Mouse (Mus musculus): ENCODE measurements around the gene Hs6st2.

Gene Hs6st2

DNA sequence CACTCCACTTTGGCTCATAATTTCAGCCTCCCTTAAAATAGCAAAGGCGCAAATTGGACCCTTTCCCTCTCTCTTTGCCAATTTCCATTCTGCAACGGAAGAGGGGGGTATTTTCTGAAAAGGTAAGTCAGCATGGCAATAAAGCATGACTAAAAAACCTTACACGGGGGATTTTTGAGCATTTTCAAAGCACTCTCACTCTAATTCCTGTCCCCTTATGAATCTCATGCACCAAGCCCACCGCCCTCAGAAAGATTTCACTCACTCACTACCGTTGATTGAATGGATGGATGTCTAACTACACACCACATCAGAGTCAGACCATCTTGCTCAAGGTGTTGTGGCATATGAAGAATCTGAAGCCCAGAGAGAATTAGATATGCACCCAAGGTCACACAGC is at the start of gene Hs6st2:
TSS of gene Hs6st2 (minus strand) at position 101 of the 400 bp plus-strand sequence.
- no peak for DNase-seq (ENCODE audit: low spot score)

- no peak for DNase-seq (ENCODE audit: low spot score)
Observed at GRCm38 (mm10) chrX:51714086-51714745, 32.6 kb upstream of the Hs6st2 start.

DNA sequence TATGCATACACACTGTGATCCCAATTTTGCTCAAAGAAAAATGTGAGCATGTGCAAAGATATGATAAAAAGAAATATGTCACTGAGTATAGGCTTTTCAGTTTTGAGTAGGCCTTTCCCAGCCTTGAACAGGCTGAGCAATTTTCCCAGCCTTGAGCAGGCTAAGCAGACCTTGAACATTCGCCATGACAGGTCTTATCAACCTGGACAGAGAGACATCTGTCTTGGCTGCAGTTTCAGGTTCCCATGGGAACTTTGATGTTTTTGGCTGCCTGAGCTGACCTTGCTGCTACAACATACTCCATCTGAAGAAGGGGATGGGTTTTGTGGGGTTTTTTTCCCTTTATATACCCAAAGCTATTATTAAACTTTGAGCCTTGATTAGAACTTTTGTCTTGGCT is 31.3 kb upstream of the Hs6st2 start:
- DNase-seq (ENCODE audit: low spot score) = no peak

DNA sequence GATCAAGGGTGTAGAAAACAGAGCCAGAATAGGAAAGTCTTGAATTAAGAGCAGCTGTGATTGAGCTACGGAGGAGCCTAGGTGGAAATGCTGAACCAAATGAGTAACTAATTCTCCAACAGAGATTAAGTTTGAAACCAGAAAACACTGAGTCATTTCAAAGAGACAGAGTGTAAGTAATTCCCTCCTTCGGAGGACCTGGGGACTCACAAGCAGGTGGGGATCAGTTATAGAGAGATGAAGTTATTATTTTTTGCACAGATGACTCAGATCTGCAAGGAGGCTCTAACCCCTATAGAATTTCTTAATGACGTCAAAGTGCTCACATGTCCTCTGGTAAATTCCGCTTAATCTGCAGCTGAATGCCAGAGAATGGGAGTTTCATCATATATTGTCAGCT is 21.2 kb upstream of the Hs6st2 start:
- DNase-seq (ENCODE audit: low spot score) = no peak

DNA sequence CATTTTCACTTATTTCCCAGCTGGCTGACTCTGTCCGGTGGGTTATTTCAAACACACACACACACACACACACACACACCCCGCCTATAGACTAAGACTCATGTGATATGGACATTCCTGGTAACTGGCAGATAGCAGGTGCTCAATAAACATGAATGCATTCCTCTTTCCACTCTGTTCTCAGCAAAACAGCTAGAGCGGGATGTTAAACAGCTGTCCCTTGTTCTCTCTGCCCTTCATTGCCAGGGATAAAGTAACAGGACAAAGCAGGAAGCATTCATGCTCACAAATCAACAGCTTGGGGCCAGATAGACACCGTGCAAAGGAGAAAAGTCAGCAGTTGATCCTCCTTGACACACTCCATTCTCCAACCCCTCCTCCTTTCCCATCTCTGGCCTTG is 17.4 kb upstream of the Hs6st2 start:
- no peak for DNase-seq (ENCODE audit: low spot score)

DNA sequence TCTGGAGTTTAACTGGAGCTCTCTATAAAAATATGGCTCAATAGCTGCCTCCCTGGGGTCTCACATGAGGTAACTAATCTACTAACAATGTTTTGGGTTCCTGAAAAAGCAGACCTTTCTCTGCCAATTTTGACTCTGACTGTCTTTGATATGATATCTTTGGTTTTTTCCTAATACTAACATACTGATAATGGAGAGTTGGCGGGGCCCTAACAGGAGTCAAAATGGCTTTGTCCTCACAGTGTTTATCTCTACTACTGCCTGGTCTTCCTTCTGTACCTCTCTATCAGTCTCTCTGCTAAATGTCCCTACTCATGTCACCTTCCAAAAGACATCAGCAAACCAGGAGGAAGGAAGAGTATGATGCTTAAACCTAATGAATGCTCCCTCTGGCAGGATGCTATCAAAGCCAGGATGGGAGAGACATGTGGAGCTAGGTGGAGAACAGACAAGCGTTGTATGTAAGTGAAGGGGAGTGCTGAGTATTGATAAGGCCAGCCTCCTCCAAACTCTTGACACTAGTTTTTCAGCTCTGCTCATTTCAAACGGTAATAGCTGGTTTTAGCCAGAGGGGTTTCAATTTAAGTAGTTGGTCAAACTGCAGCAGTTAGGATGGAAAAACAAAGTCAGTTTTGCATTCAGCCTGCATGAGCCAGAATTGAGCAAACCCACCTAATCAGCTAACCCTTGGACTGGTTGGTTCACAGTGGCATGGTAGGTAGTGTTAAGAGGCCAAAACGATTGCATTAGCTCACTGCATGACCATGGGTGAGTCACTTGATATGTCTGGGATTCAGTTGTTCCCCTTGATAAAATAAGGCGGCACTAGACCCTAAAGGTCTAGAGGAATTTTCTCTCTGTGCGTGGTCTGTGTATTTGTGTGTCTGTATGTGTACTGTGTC is 4.6 kb upstream of the Hs6st2 start:
- DNase-seq (ENCODE audit: low spot score) = no peak

- DNase-seq (ENCODE audit: low spot score) = peak; percentile 6
Observed at GRCm38 (mm10) chrX:51684336-51685056, 2.8 kb upstream of the Hs6st2 start.

GRCm38 (mm10) chrX:51681170-51681667 is 437 bp downstream of the Hs6st2 start:
- peak; percentile 61 for DNase-seq (ENCODE audit: low spot score)

DNA sequence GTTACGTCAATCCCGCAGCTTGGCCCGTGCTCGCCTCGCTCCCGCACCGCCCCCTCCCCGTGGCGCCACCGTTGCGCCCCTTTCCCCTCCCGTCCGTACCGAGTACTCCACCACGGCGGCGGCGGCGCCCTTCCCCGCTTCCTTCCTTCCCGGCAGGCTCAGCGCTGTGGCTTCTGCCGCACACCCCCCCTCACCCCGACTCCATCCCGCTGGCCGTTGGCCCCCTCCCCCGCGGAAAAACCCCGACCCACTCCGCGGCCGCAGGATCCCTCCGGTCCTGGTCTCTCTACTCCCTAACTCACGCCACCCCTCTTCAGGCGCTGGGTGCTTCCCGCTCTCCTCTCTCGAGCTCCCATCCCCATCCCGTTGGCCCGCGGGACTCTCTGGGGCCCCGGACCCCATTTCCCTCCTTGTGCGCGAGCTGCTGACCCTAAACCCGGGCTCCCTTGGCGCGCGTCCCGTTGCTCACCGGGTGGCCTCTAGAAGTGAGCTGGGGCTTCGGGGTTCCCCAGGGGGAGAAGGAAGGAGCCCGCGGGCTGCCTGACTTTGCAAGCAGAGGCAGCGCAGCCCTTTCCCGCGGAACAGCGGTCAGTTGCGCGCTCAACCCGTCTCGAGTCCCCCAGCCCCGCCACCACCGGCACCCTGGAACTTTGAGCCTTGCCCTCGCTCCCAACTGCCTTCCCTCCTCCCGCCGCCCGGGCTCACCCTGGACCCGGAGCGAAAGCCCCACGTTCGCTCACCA is 1.1 kb downstream of the Hs6st2 start:
- peak; percentile 59 for DNase-seq (ENCODE audit: low spot score)

DNA sequence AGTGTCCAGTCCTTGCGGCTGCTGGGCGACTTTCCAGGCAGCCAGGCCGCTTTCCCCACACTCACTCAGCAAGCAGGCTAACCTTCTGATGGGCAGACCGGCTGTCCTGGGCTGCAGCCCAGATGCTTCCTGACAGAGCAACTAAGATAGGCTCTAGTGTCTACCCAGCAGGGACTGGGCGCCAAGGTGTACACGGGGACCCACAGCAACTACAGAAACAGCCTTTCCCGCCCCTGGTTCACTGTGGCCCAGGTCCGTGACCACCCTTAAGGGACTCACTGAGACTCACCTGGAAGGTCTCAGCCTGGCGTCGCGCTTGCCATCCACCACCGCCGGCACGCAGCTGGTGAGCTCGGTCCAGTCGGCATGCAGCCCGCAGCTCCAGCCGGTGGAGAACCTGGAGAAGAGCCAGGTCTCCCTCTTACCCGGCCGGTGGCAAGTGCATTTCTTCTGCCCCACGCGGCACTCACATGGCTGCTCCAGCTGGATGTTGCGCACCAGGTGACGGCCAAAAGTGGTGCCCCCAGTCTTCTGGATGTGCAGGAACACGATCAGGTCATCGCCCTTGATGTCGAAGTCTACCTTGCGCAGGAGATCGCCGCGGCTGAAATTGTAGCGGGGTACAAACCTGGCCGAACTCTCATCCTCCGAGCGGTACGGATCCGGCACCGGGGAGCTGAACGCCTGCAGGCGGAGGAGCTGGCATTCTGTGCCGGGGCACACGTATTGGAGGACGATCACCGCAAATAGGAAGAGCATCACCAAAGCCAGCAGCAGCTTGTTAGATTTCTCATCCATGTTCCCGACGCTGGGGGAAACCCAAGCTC is 1.8 kb downstream of the Hs6st2 start:
- DNase-seq (ENCODE audit: low spot score) = peak; percentile 8

GRCm38 (mm10) chrX:51658236-51658635 is 23.4 kb downstream of the Hs6st2 start:
- DNase-seq (ENCODE audit: low spot score) = no peak

- no peak for DNase-seq (ENCODE audit: low spot score)
Observed at GRCm38 (mm10) chrX:51642661-51643257, 38.9 kb downstream of the Hs6st2 start.

- peak; percentile 59 for DNase-seq (ENCODE audit: low spot score)
Observed at GRCm38 (mm10) chrX:51635756-51636155, 45.9 kb downstream of the Hs6st2 start.

GRCm38 (mm10) chrX:51631376-51631775 is 50.3 kb downstream of the Hs6st2 start:
- peak; percentile 27 for DNase-seq (ENCODE audit: low spot score)

- DNase-seq (ENCODE audit: low spot score) = peak; percentile 43
Observed at GRCm38 (mm10) chrX:51614384-51615004, 67.2 kb downstream of the Hs6st2 start.

DNA sequence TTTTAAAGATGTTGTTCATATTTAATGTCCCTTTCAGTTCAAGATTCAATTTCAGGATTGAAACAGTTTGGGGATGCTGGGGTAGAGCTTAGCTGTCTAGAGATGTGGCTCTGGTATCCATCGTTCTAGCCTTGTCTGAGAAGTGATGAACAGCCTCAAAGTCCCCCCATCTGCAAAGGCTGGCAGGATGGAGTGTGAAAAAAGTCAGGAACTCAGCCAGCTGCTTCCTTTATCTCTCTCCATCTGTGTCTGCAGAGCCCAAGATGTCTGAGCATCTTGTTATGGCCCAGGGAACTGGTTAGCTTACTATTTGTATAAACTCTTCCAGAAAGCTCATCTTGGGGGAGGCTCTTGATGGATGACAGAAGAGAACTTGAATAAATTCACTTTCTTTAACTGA is 70.9 kb downstream of the Hs6st2 start:
- no peak for DNase-seq (ENCODE audit: low spot score)

GRCm38 (mm10) chrX:51606231-51606863 is 75.3 kb downstream of the Hs6st2 start:
- DNase-seq (ENCODE audit: low spot score) = no peak

GRCm38 (mm10) chrX:51592751-51593150 is 88.9 kb downstream of the Hs6st2 start:
- DNase-seq (ENCODE audit: low spot score) = no peak

- DNase-seq (ENCODE audit: low spot score) = no peak
Observed at GRCm38 (mm10) chrX:51590448-51591010, 91.1 kb downstream of the Hs6st2 start.
